Mouse (Mus musculus) heart, postnatal 0 days (tissue): ENCODE measurements around the gene Hadha.

Experiments
- CTCF ChIP-seq: IDR thresholded peaks from 2 replicates; pipeline ENCODE4 v1.5.1; 2016; ENCODE audit warnings: antibody characterized with exemption, control low read depth, low read depth
- EP300 ChIP-seq: IDR thresholded peaks from 2 replicates; pipeline ENCODE4 v1.6.1; 2016; ENCODE audit warnings: antibody characterized with exemption, low read depth

DNA sequence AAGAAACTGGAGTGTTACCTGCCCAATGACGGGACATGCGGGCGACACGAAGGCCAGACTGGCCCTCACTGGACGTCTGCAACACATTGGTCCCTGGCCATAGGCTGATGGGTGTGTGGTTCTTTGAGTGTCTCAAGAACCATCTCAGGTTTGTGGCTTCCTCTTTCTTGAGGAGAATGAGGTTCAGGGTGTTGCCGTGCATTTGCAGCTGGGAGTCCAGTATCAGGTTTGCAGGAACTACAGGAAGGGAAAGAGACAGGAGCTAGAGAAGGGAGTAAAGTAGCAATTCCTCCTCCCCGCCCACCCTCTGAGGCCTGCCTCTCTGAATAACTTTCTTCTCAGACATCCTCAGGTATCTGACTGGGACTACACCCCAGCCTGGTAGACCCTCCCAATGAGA lies 47.3 kb upstream of the Hadha start:
- TF ChIP-seq CTCF, result no peak
- TF ChIP-seq EP300, result no peak
